Mouse (Mus musculus): ENCODE data around the gene Add2. TPM values are rescaled to one million over a fixed set of nuclear protein-coding genes. Genes with fewer than 3 reads are reported as not detected.
A peak's percentile ranks its signal among the peaks of the same experiment; 100 is the strongest.

Gene Add2
- polyA plus RNA-seq, 1 experiment, result 0.46 TPM

DNA sequence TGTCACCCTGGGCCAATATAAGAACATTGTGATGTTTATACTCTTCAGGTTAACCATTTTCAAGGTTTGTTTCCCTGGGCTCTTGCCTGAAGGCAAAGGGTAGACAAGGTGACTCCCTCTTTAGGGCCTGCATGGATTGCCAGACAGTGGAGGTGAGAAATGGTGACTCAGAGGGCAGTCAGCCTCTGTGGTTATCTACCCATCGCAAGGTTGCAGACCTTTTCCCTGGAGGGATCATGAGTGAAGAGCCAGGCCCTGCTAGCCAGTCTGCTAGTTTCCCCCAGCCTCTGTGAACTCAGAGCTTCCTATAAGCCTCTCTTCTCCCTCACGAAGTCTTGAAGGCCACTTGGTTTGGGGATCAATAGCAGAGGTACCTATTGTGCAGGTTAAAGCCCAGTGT is 48.0 kb downstream of the Add2 start:
- Histone ChIP-seq H3K4me1 (peaks cover 37% of the 10 kb centered on the region), H3K36me3 (replicated peaks; ENCODE audit: low read length) (no peaks in the 10 kb centered on the region), H3K27me3 (replicated peaks) (peaks cover 40% of the 10 kb centered on the region), H3K4me3 (replicated peaks) (no peak overlapping the region), H3K9me3 (no peaks in the 10 kb centered on the region)
- TF ChIP-seq GATA1 (IDR thresholded peaks at IDR 0.05; ENCODE audit: borderline replicate concordance, low read length), result no peak
- TF ChIP-seq FLI1 (IDR thresholded peaks at IDR 0.05; ENCODE audit: low read length), result no peak

DNA sequence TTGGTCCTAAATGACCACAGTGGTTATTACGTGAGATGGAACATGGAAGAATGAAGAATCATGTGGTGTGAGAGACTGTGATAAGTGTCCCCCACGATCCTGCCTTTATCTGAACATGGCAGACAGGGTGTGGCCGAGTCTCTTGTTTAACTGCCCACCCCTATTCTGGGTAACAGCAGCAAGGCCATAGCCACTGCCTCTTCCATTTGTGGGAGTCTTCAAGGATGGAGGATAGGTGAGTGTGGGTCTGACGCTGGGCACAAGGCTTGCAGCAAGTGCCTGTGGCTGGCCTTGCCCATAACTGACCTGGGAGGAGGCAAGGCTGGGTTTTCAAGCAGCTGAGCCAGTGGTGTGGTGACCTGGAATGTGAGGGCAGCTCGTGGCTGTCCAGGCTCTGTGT is 49.4 kb downstream of the Add2 start:
- Histone ChIP-seq H3K9me3 (no peaks in the 10 kb centered on the region), H3K4me3 (replicated peaks) (peak overlapping the region; percentile 67), H3K36me3 (replicated peaks; ENCODE audit: low read length) (no peaks in the 10 kb centered on the region), H3K27me3 (replicated peaks) (peaks cover 37% of the 10 kb centered on the region), H3K4me1 (peaks cover 39% of the 10 kb centered on the region)
- no peak for TF ChIP-seq GATA1 (IDR thresholded peaks at IDR 0.05; ENCODE audit: borderline replicate concordance, low read length)

DNA sequence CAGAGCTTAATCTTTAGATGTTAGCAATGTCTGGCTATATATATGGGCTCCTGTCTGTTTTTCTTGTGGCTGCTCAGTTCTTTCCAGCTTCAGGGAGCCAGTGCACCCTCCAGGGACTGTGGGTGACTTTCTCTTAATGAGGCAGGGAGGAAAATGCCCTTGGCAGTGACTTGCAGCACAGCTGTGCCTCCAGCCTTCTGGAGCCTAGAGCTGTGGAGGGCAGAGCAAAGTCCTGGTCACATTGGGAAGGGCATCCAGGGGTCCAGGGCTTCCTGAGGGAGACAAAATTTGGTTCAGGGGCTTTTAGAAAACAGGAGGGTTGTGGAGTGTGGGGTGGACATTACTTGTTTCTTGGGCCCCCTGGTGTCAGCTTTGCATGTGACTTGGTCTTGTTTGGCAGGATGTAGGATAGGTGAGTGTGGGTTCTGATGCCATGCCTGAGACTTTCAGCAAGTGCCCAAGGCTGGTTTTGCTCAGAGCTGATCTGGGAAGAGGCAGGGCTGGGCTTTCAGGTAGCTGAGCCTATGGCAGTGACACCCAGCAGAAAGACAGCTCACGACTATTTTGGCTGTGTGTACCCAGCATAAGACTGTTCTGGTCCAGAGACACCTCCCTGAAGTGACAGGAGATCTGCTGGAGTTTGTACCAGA is 50.0 kb downstream of the Add2 start:
- TF ChIP-seq FLI1 (IDR thresholded peaks at IDR 0.05; ENCODE audit: low read length) (no peak), GATA1 (IDR thresholded peaks at IDR 0.05; ENCODE audit: borderline replicate concordance, low read length) (no peak)
- H3K36me3 ChIP-seq (replicated peaks; ENCODE audit: low read length), result no peaks in the 10 kb centered on the region
- peaks cover 37% of the 10 kb centered on the region for H3K27me3 ChIP-seq (replicated peaks)
- H3K4me1 ChIP-seq, result peaks cover 40% of the 10 kb centered on the region
- H3K4me3 ChIP-seq (replicated peaks), result no peak overlapping the region
- H3K9me3 ChIP-seq, result no peaks in the 10 kb centered on the region

DNA sequence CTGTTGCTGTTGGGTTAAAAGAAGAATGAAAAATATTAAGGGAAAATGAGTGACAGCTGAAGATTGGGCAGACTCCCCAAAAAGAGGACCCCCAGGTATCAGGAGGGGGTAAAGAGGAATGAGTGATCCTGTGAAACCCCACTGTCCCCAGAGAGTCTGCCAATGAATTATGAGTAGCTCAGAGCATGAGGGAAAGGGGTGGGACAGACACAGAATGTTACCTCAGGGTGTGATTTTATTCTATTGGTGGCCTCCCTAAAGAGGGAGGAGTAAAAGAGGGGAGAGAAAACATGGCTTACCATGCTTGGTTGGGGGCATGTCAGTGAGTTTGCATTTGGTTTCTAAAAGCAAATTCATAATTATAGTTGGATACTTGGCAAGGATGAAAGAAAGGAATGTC is 50.8 kb downstream of the Add2 start:
- no peak overlapping the region for H3K4me3 ChIP-seq (replicated peaks)
- H3K4me1 ChIP-seq, result peaks cover 33% of the 10 kb centered on the region
- no peaks in the 10 kb centered on the region for H3K36me3 ChIP-seq (replicated peaks; ENCODE audit: low read length)
- peaks cover 35% of the 10 kb centered on the region for H3K27me3 ChIP-seq (replicated peaks)
- TF ChIP-seq GATA1 (IDR thresholded peaks at IDR 0.05; ENCODE audit: borderline replicate concordance, low read length) (no peak), FLI1 (IDR thresholded peaks at IDR 0.05; ENCODE audit: low read length) (no peak)
- no peaks in the 10 kb centered on the region for H3K9me3 ChIP-seq

DNA sequence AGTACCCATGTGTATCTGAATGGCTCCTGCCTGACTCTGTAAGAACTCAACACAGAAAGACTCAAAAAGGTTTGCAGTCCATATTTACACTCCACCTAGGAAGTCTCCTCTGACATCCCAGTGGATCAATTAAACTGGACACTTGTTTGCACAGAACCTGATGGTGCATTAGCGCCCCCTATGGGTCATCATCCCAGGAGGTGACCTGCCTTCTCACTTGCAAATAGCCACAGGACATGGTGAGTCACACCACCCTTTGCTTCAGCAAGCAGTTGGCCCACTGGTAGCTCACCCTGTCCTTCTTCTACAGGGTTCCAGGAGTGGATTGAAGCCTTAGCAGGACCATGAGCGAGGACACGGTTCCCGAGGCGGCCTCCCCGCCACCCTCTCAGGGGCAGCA is 57.0 kb downstream of the Add2 start:
- Histone ChIP-seq H3K4me1 (peaks cover 17% of the 10 kb centered on the region), H3K27me3 (replicated peaks) (peaks cover 29% of the 10 kb centered on the region), H3K9me3 (no peaks in the 10 kb centered on the region)

DNA sequence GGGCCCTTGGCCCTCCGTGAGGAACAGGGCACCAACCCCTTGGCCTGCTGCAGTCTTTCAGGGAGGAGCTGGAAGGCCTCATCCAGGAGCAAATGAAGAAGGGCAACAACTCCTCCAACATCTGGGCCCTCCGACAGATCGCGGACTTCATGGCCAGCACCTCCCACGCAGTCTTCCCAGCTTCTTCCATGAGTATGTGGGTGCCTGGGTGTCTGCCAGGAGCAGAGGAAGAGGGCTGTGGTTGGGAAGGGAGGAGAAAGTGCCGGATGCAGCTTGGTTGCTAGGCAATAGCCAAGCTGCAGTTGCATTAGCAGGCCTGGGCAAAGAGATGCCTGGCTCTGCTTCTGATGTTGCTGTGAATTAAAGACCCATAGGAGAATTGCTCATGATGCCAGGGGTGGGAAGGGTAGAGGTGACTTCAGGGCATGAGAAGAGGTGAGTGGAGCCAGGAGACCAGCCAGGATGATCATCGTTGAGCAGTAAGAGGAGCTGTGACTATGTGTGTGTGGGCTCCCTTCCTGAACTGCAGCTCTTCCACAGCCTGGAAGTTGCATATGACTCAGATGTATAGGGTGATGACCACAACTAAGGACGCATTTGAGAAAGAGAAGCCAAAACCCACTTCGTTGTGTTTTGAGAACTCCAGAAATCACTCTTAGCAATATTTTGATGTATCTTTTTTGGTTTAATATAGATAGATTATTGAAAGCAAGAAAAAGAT is 58.5 kb downstream of the Add2 start:
- Histone ChIP-seq H3K27me3 (replicated peaks) (peaks cover 30% of the 10 kb centered on the region), H3K9me3 (no peaks in the 10 kb centered on the region), H3K4me1 (peaks cover 9% of the 10 kb centered on the region), H3K36me3 (replicated peaks; ENCODE audit: low read length) (no peaks in the 10 kb centered on the region), H3K4me3 (replicated peaks) (no peak overlapping the region)
- TF ChIP-seq FLI1 (IDR thresholded peaks at IDR 0.05; ENCODE audit: low read length) (no peak), GATA1 (IDR thresholded peaks at IDR 0.05; ENCODE audit: borderline replicate concordance, low read length) (no peak)

More for the DNA sequence above, 57.0 kb downstream of the Add2 start:
- TF ChIP-seq FLI1 (IDR thresholded peaks at IDR 0.05; ENCODE audit: low read length) (no peak), GATA1 (IDR thresholded peaks at IDR 0.05; ENCODE audit: borderline replicate concordance, low read length) (no peak)
- Histone ChIP-seq H3K4me3 (replicated peaks) (no peak overlapping the region), H3K36me3 (replicated peaks; ENCODE audit: low read length) (no peaks in the 10 kb centered on the region)

DNA sequence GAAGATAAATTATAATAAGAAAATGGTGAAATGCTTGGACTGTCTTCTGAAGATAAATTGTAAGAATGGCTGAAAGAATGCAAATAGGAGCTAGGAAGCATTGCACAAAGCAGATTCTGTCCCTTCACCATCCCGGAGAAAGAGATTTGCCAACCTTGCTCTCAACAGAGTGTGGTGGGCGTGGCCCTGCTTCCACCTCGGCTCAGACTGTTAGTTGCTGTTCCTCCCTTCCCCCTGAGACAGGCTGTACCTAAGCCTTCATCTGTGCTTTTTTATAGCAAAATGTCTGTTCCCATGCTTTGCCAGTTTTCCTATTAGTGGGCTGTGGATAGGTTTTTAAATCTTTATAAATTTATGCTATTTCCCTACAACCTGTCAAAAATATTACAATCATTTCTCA is 59.3 kb downstream of the Add2 start:
- Histone ChIP-seq H3K9me3 (no peaks in the 10 kb centered on the region), H3K4me3 (replicated peaks) (no peak overlapping the region), H3K4me1 (peaks cover 8% of the 10 kb centered on the region), H3K36me3 (replicated peaks; ENCODE audit: low read length) (no peaks in the 10 kb centered on the region), H3K27me3 (replicated peaks) (peaks cover 35% of the 10 kb centered on the region)
- TF ChIP-seq FLI1 (IDR thresholded peaks at IDR 0.05; ENCODE audit: low read length) (no peak), GATA1 (IDR thresholded peaks at IDR 0.05; ENCODE audit: borderline replicate concordance, low read length) (no peak)

DNA sequence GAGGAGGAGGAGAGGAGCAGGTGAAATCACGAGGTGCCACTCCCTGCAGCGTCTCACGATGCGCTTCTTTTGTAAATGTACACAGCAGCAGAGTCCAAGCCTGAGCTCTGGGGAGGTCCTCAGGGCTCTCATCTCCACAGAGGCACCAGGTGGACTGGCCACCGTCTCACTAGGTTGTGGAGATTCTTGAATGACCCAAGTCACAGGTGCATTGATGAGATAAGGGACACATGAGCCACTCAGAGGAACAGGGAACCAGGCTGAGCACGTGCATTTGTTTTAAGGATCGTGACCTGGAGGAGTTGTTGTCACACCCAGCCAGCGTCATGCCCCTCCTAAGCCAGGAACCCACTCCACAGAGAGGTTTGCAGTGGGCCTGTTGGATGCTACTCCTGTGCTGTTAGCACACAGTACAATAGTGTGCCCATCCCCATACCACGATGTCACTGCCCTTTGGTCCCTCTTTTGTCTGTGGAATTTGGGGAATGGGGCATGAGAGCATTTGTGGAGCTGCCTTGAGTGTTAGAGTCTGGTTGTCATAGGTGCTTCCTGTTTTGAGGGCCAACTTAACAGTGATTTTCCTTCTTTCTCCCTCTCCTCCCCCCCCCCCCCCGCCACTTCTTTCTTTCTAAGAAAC is 65.8 kb downstream of the Add2 start:
- Histone ChIP-seq H3K27me3 (replicated peaks) (peaks cover 41% of the 10 kb centered on the region), H3K9me3 (no peaks in the 10 kb centered on the region), H3K4me3 (replicated peaks) (no peak overlapping the region), H3K4me1 (peaks cover 15% of the 10 kb centered on the region), H3K36me3 (replicated peaks; ENCODE audit: low read length) (no peaks in the 10 kb centered on the region)
- TF ChIP-seq GATA1 (IDR thresholded peaks at IDR 0.05; ENCODE audit: borderline replicate concordance, low read length) (no peak), FLI1 (IDR thresholded peaks at IDR 0.05; ENCODE audit: low read length) (no peak)

DNA sequence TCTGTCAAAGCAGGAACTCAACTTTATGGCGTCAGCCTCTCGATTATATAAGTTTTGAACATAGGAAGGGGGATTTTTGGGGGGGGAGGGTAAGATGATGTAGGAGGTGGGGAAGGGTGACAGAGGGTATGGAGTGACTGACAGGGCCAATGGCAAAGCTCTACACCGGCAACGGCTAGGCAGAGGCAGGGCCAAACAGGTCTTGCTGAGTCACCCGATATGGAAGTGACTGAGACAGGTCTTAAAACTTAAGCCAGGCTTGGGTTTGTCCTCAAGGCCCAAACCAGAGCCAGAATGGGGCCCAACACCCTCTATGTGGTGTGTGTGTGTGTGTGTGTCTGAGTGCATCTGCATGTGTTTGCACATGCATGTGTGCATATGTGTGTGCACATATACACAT is 67.0 kb downstream of the Add2 start:
- no peaks in the 10 kb centered on the region for H3K36me3 ChIP-seq (replicated peaks; ENCODE audit: low read length)

DNA sequence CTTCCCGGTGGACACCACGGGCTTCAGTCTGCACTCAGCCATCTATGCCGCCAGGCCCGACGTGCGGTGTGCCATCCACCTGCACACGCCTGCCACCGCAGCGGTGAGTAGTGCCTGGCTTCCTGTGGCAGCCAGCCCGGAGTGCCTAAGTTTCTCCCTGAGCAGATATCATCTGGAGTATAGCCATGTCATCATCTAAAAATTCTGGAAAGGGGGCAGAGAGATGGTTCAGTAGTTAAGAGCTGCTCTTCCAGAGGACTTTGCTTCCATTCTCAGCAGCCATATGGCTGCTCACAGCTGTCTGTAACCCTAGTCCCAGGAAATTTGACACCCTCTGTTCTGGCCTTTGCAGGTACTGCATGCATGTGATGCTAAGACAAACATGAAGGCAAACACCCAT is 68.3 kb downstream of the Add2 start:
- no peak overlapping the region for H3K4me3 ChIP-seq (replicated peaks)
- H3K36me3 ChIP-seq (replicated peaks; ENCODE audit: low read length), result no peaks in the 10 kb centered on the region

More for the DNA sequence above, 67.0 kb downstream of the Add2 start:
- Histone ChIP-seq H3K9me3 (no peaks in the 10 kb centered on the region), H3K4me3 (replicated peaks) (peak overlapping the region; percentile 40), H3K27me3 (replicated peaks) (peaks cover 47% of the 10 kb centered on the region), H3K4me1 (peaks cover 15% of the 10 kb centered on the region)
- TF ChIP-seq FLI1 (IDR thresholded peaks at IDR 0.05; ENCODE audit: low read length) (no peak), GATA1 (IDR thresholded peaks at IDR 0.05; ENCODE audit: borderline replicate concordance, low read length) (no peak)

More for the DNA sequence above, 68.3 kb downstream of the Add2 start:
- TF ChIP-seq GATA1 (IDR thresholded peaks at IDR 0.05; ENCODE audit: borderline replicate concordance, low read length), result no peak
- no peak for TF ChIP-seq FLI1 (IDR thresholded peaks at IDR 0.05; ENCODE audit: low read length)
- Histone ChIP-seq H3K4me1 (peaks cover 15% of the 10 kb centered on the region), H3K9me3 (no peaks in the 10 kb centered on the region), H3K27me3 (replicated peaks) (peaks cover 52% of the 10 kb centered on the region)
